Mouse (Mus musculus): ENCODE results near the gene Scnm1.

DNA sequence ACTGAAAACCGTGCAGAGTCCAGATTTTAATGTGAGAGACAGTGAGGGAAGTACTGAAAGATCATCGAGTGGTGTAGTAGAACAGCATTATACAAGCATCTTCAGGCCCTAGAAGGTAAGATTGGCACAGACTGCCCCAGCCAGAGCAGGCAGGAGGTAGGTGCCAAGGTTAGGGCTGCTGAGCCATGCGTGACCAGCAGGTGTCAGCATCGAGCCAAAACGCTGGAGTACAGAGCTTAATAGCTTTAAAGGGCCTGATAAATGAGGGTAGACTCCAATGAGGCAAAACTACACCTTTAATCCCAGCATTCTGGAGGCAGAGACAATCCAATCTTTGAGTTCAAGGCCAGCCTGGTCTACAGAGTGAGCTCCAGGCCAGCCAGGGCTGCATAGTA, 8.8 kb upstream of the Scnm1 start:
- peak; percentile 98 for TF ChIP-seq CTCF (IDR thresholded peaks at IDR 0.05; ENCODE audit: borderline replicate concordance, insufficient read depth, low read depth, low read length)
- TF ChIP-seq POLR2A (IDR thresholded peaks at IDR 0.05; ENCODE audit: borderline replicate concordance, insufficient read depth, low read length) = no peak

Data from cerebellum, adult 2 months (tissue).